Mouse (Mus musculus): ENCODE measurements around the gene Prl3a1.

- TF ChIP-seq GATA1 (IDR thresholded peaks at IDR 0.05; ENCODE audit: low read length): no peak
- TF ChIP-seq TAL1 (IDR thresholded peaks at IDR 0.05; ENCODE audit: low read length): no peak
These were observed 17.7 kb upstream of the Prl3a1 start, which contains the start of gene Prl3b1 for GRCm38 (mm10) chr13:27241547-27241946.

Measured in erythroblast, embryonic 14.5 days (primary cell).